ENCODE assay signal across 21 mouse cellular contexts in the genomic region with DNA sequence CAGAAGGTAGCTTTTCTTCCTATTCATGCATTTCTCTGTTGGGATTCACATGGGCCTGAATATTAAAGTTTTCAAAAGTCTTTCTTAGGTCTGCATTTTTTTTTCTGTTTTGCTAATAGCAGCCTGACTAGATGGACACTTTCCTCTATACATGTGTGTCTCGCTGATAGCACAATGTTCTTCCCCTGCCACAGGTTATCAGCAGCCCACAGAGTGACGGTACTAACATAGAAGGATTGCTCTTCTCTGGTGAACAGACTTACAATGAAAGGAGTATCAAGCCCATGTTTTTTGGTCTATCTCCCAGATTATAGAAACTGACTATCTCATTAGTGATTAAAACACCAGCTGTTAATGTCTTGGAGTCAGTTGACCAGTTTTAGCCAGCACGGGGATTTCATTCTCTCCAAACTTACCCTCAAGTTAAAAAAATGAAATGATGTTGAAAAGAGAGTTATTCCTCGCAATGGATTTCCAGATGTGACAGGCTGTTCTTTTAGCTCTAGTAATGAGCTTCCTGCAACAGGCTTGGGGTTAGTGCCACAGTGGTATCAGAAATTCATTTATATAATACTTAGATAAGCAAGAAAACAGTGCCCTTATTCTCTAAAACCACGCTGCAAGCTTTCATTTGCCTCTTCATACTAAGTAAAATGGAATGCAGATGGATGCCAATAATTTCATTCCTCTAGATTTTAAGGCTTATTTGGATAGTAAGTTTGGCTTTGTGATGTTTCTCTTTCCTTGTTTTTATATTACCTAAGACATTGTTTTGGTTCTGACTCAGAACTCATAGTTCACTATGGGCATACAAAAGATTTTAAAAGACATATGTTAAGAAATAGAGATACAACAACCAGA.
DNase-seq lines count a peak whose midpoint lies in the region; ATAC-seq lines count a peak whose summit lies in the region.
"Had no signal": no experiment of that assay in that cellular context is flagged by ENCODE, and none has a peak within 500 bp of the region (broad histone marks: within the 10 kb centered on the region; RNA-seq: fewer than 3 reads in every experiment).

No protein-coding gene starts in this region.

- no peaks in the 10 kb centered on the region for H3K27me3 ChIP-seq in heart, embryonic 10.5 days (ENCODE audit: insufficient read depth, poor library complexity, severe bottlenecking)
- no peaks in the 10 kb centered on the region for H3K27me3 ChIP-seq in liver, embryonic 13.5 days
- H3K27me3 ChIP-seq: forebrain, embryonic 12.5 days; limb, embryonic 13.5 days; lung, embryonic 15.5 days; megakaryocyte, embryonic 14.5 days had no signal

- ATAC-seq in liver, embryonic 13.5 days (ENCODE audit: low read depth) = peak; percentile 66; the same call in 1 of the 2 replicates

- no peak overlapping the region for H3K4me3 ChIP-seq in heart, embryonic 10.5 days
- no peak overlapping the region for H3K4me3 ChIP-seq in liver, embryonic 13.5 days (replicated peaks)
- H3K4me3 ChIP-seq: forebrain, embryonic 12.5 days; hindbrain, embryonic 10.5 days; limb, embryonic 13.5 days; lung, embryonic 15.5 days; megakaryocyte, embryonic 14.5 days had no signal

- no peaks in the 10 kb centered on the region for H3K9me3 ChIP-seq in heart, embryonic 10.5 days
- H3K9me3 ChIP-seq in liver, embryonic 13.5 days (replicated peaks) = no peaks in the 10 kb centered on the region
- H3K9me3 ChIP-seq: forebrain, embryonic 12.5 days; hindbrain, embryonic 10.5 days; limb, embryonic 13.5 days; lung, embryonic 15.5 days had no signal

- WGBS in heart, embryonic 10.5 days = 68% methylated on average over 5 of the region's 5 CpGs
- 30% methylated on average over 5 of the region's 5 CpGs for WGBS in liver, embryonic 13.5 days (ENCODE audit: insufficient replicate concordance)

- H3K9ac ChIP-seq in liver, embryonic 13.5 days = no peak overlapping the region
- H3K9ac ChIP-seq: forebrain, embryonic 12.5 days; limb, embryonic 13.5 days; lung, embryonic 15.5 days had no signal

- H3K4me2 ChIP-seq in liver, embryonic 13.5 days = no peak overlapping the region
- H3K4me2 ChIP-seq: forebrain, embryonic 12.5 days; limb, embryonic 13.5 days; lung, embryonic 15.5 days had no signal

- peak; percentile 27 to 59 for DNase-seq in heart, adult 9 months (ENCODE audit: low spot score in 2 of 2)
- DNase-seq in heart, embryonic 10.5 days (ENCODE audit: low spot score) = no peak
- DNase-seq in 3T3-L1 (ENCODE audit: low read depth, low spot score) = peak; percentile 64
- peak; percentile 85 for DNase-seq in Muller cell, postnatal 12 days (ENCODE audit: inconsistent ontology term)
- DNase-seq in liver, embryonic 13.5 days = no peak
- DNase-seq in cerebellum, adult 11-12 months = no peak
- DNase-seq in cerebellum, adult 8-10 months = no peak
- DNase-seq: adrenal gland, postnatal 14 days; cerebellum, postnatal 36 days; gastrocnemius, postnatal 25 days; kidney, adult 18-20 months; layer of hippocampus, postnatal 36 days; retina, postnatal 1 day; right cerebral cortex, postnatal 4 days had no signal

- H3K36me3 ChIP-seq in heart, embryonic 10.5 days = no peaks in the 10 kb centered on the region
- H3K36me3 ChIP-seq in liver, embryonic 13.5 days = no peaks in the 10 kb centered on the region
- H3K36me3 ChIP-seq: forebrain, embryonic 12.5 days; hindbrain, embryonic 10.5 days; limb, embryonic 13.5 days; lung, embryonic 15.5 days had no signal

- no peak overlapping the region for H3K27ac ChIP-seq in heart, embryonic 10.5 days
- no peak overlapping the region for H3K27ac ChIP-seq in liver, embryonic 13.5 days
- H3K27ac ChIP-seq: forebrain, embryonic 12.5 days; hindbrain, embryonic 10.5 days; kidney, postnatal 0 days; limb, embryonic 13.5 days; lung, embryonic 15.5 days; stomach, postnatal 0 days had no signal

- no peaks in the 10 kb centered on the region for H3K4me1 ChIP-seq in heart, embryonic 10.5 days
- H3K4me1 ChIP-seq in liver, embryonic 13.5 days (replicated peaks) = no peaks in the 10 kb centered on the region
- H3K4me1 ChIP-seq: forebrain, embryonic 12.5 days; hindbrain, embryonic 10.5 days; limb, embryonic 13.5 days; lung, embryonic 15.5 days; megakaryocyte, embryonic 14.5 days had no signal

Comparison
In these comparisons a context has a peak if more than half of its experiments do, and no peak if none do; other contexts are left out.
1. DNase-seq: peak in heart, adult 9 months (2 of 2), 3T3-L1 (single experiment) and Muller cell, postnatal 12 days (single experiment); none in heart, embryonic 10.5 days (single experiment), liver, embryonic 13.5 days (single experiment), cerebellum, adult 11-12 months (single experiment) and cerebellum, adult 8-10 months (single experiment).